Mouse (Mus musculus) neural tube, embryonic 11.5 days (tissue): ENCODE data around the gene Trp73. TPM values are rescaled to one million over a fixed set of nuclear protein-coding genes. Genes with fewer than 3 reads are reported as not detected.

Experiments
- ATAC-seq: fragments of 200-750 bp; cut with Nextera tagmentation; 2 replicates; pipeline ENCODE4 v1.8.0; 2017; ENCODE audit warnings: moderate number of reproducible peaks, mild to moderate bottlenecking, moderate TSS enrichment, moderate library complexity; ENCODE audit not compliant: insufficient read depth, low FRiP score, low TSS enrichment
- DNase-seq: peaks from one replicate; pipeline ENCODE4 v3.0.0-alpha.2; 2015; ENCODE audit warnings: low spot score
- H3K27ac ChIP-seq: fragments of 300-500 bp; sonication (generic); 2 replicates; pipeline ENCODE4 v1.5.1; 2014; ENCODE audit warnings: low read depth, mild to moderate bottlenecking, low read length
- H3K27me3 ChIP-seq: fragments of 300-500 bp; sonication (generic); 2 replicates; pipeline ENCODE4 v1.6.1; 2014; ENCODE audit warnings: mild to moderate bottlenecking, low read length, mixed read lengths; ENCODE audit not compliant: control insufficient read depth, insufficient read depth
- H3K36me3 ChIP-seq: fragments of 300-500 bp; sonication (generic); 2 replicates; pipeline ENCODE4 v1.6.1; 2014; ENCODE audit warnings: mild to moderate bottlenecking, low read length, moderate library complexity, mixed read lengths; ENCODE audit not compliant: control insufficient read depth, insufficient read depth
- H3K4me1 ChIP-seq: fragments of 300-500 bp; sonication (generic); 2 replicates; pipeline ENCODE4 v1.6.1; 2014; ENCODE audit warnings: low read length, mixed read lengths; ENCODE audit not compliant: control insufficient read depth, insufficient read depth
- H3K4me2 ChIP-seq: fragments of 300-500 bp; sonication (generic); 2 replicates; pipeline ENCODE4 v1.6.1; 2014; ENCODE audit warnings: low read depth, mild to moderate bottlenecking, moderate library complexity
- H3K4me3 ChIP-seq: fragments of 300-500 bp; sonication (generic); 2 replicates; pipeline ENCODE4 v1.5.1; 2014; ENCODE audit warnings: low read depth, low read length
- H3K9ac ChIP-seq: fragments of 300-500 bp; sonication (generic); 2 replicates; pipeline ENCODE4 v1.6.1; 2014; ENCODE audit warnings: mild to moderate bottlenecking, low read length
- H3K9me3 ChIP-seq: fragments of 300-500 bp; sonication (generic); 2 replicates; pipeline ENCODE4 v1.6.1; 2016; ENCODE audit warnings: low read length; ENCODE audit not compliant: control insufficient read depth
- WGBS: fragments of 180-500 bp; shearing (Covaris S2); extraction: QIAGEN DNeasy Blood & Tissue Kit; methylation state at CpG from one replicate; pipeline ENCODE4 v1.1.7; 2014; 5-methylcytosine and 5-hydroxymethylcytosine counted together
- polyA plus RNA-seq: library from polyadenylated mRNA; unstranded; fragments of >200 nt; fragmentation: Nextera tagmentation; extraction: Ambion mirVana; gene quantifications from 2 replicates; pipeline ENCODE4 v1.2.1, GENCODE M21; 2014

The Trp73 gene
- polyA plus RNA-seq, 1 experiment from 2014 or later = 0.31 TPM

GRCm38 (mm10) chr4:154099361-154099760, 40.6 kb downstream of the Trp73 start:
- no peaks in the 10 kb centered on the region for H3K36me3 ChIP-seq
- no peak for DNase-seq
- no peaks in the 10 kb centered on the region for H3K27me3 ChIP-seq
- no peaks in the 10 kb centered on the region for H3K4me1 ChIP-seq
- WGBS = 33% methylated on average over 7 of the region's 7 CpGs
- no peak overlapping the region for H3K4me2 ChIP-seq
- ATAC-seq = no peak
- no peaks in the 10 kb centered on the region for H3K9me3 ChIP-seq
- H3K27ac ChIP-seq = no peak overlapping the region
- no peak overlapping the region for H3K4me3 ChIP-seq
- no peak overlapping the region for H3K9ac ChIP-seq

- H3K36me3 ChIP-seq = no peaks in the 10 kb centered on the region
- 31% methylated on average over 6 of the region's 6 CpGs for WGBS
These were observed 43.9 kb downstream of the Trp73 start for GRCm38 (mm10) chr4:154096111-154096510.

GRCm38 (mm10) chr4:154093210-154093609, 46.8 kb downstream of the Trp73 start:
- no peak overlapping the region for H3K4me2 ChIP-seq
- H3K9me3 ChIP-seq = no peaks in the 10 kb centered on the region
- no peak for DNase-seq
- H3K36me3 ChIP-seq = no peaks in the 10 kb centered on the region
- H3K9ac ChIP-seq = no peak overlapping the region
- no peaks in the 10 kb centered on the region for H3K27me3 ChIP-seq
- no peaks in the 10 kb centered on the region for H3K4me1 ChIP-seq
- no peak for ATAC-seq
- WGBS = 26% methylated on average over 9 of the region's 9 CpGs
- no peak overlapping the region for H3K4me3 ChIP-seq
- no peak overlapping the region for H3K27ac ChIP-seq

More at GRCm38 (mm10) chr4:154096111-154096510, 43.9 kb downstream of the Trp73 start:
- ATAC-seq = no peak
- no peaks in the 10 kb centered on the region for H3K4me1 ChIP-seq
- H3K27me3 ChIP-seq = no peaks in the 10 kb centered on the region
- H3K4me2 ChIP-seq = no peak overlapping the region
- no peak overlapping the region for H3K9ac ChIP-seq
- H3K4me3 ChIP-seq = no peak overlapping the region
- H3K27ac ChIP-seq = no peak overlapping the region
- no peak for DNase-seq
- H3K9me3 ChIP-seq = no peaks in the 10 kb centered on the region

- no peak overlapping the region for H3K4me2 ChIP-seq
- H3K27me3 ChIP-seq = no peaks in the 10 kb centered on the region
- no peak overlapping the region for H3K9ac ChIP-seq
- ATAC-seq = no peak
- DNase-seq = no peak
- 72% methylated on average over 8 of the region's 8 CpGs for WGBS
- no peak overlapping the region for H3K27ac ChIP-seq
- no peaks in the 10 kb centered on the region for H3K9me3 ChIP-seq
- H3K4me3 ChIP-seq = no peak overlapping the region
- no peaks in the 10 kb centered on the region for H3K36me3 ChIP-seq
- H3K4me1 ChIP-seq = no peaks in the 10 kb centered on the region
These were observed 48.7 kb downstream of the Trp73 start for GRCm38 (mm10) chr4:154091356-154091755.

GRCm38 (mm10) chr4:154089205-154089604, 50.8 kb downstream of the Trp73 start:
- H3K4me1 ChIP-seq = no peaks in the 10 kb centered on the region
- H3K36me3 ChIP-seq = no peaks in the 10 kb centered on the region
- H3K27me3 ChIP-seq = no peaks in the 10 kb centered on the region
- no peak for DNase-seq
- no peak overlapping the region for H3K27ac ChIP-seq
- no peak overlapping the region for H3K4me2 ChIP-seq
- no peak overlapping the region for H3K9ac ChIP-seq
- H3K9me3 ChIP-seq = no peaks in the 10 kb centered on the region
- no peak for ATAC-seq
- H3K4me3 ChIP-seq = no peak overlapping the region
- WGBS = 60% methylated on average over 5 of the region's 5 CpGs

GRCm38 (mm10) chr4:154086436-154086835, 53.6 kb downstream of the Trp73 start:
- H3K27me3 ChIP-seq = peaks cover 14% of the 10 kb centered on the region
- ATAC-seq (no peak), DNase-seq (no peak)
- H3K9ac ChIP-seq = no peak overlapping the region
- H3K4me2 ChIP-seq = no peak overlapping the region
- no peak overlapping the region for H3K27ac ChIP-seq
- WGBS = 91% methylated on average over 8 of the region's 8 CpGs
- no peaks in the 10 kb centered on the region for H3K9me3 ChIP-seq
- H3K4me3 ChIP-seq = no peak overlapping the region
- no peaks in the 10 kb centered on the region for H3K4me1 ChIP-seq
- H3K36me3 ChIP-seq = no peaks in the 10 kb centered on the region

GRCm38 (mm10) chr4:154085856-154086255, 54.2 kb downstream of the Trp73 start:
- Histone ChIP-seq H3K9me3 (no peaks in the 10 kb centered on the region), H3K4me2 (no peak overlapping the region), H3K27ac (no peak overlapping the region), H3K36me3 (no peaks in the 10 kb centered on the region), H3K4me3 (no peak overlapping the region), H3K9ac (no peak overlapping the region), H3K27me3 (peaks cover 19% of the 10 kb centered on the region), H3K4me1 (no peaks in the 10 kb centered on the region)
- DNase-seq = no peak
- no peak for ATAC-seq
- 73% methylated on average over 3 of the region's 3 CpGs for WGBS

- ATAC-seq (no peak), DNase-seq (no peak)
- Histone ChIP-seq H3K4me3 (no peak overlapping the region), H3K4me2 (no peak overlapping the region), H3K9ac (no peak overlapping the region), H3K9me3 (no peaks in the 10 kb centered on the region), H3K27ac (no peak overlapping the region), H3K4me1 (no peaks in the 10 kb centered on the region), H3K27me3 (peaks cover 24% of the 10 kb centered on the region), H3K36me3 (no peaks in the 10 kb centered on the region)
- 8% methylated on average over 1 of the region's 1 CpGs for WGBS
These were observed 58.0 kb downstream of the Trp73 start for GRCm38 (mm10) chr4:154081974-154082373.

GRCm38 (mm10) chr4:154081021-154081420, 59.0 kb downstream of the Trp73 start:
- H3K27ac ChIP-seq = no peak overlapping the region
- H3K27me3 ChIP-seq = peaks cover 24% of the 10 kb centered on the region
- no peak overlapping the region for H3K4me2 ChIP-seq
- H3K9ac ChIP-seq = no peak overlapping the region
- no peaks in the 10 kb centered on the region for H3K9me3 ChIP-seq
- no peak for ATAC-seq
- H3K36me3 ChIP-seq = no peaks in the 10 kb centered on the region
- WGBS = 2% methylated on average over 13 of the region's 13 CpGs
- H3K4me1 ChIP-seq = no peaks in the 10 kb centered on the region
- H3K4me3 ChIP-seq = no peak overlapping the region
- no peak for DNase-seq
